Mouse (Mus musculus) ES-E14 (cell line): ENCODE measurements around the gene 2810021J22Rik.

ENCODE experiments used
- CHD2 ChIP-seq: IDR thresholded peaks from 2 replicates; pipeline ENCODE4 v1.6.1; 2014; ENCODE audit warnings: mild to moderate bottlenecking, low read depth, low read length, inconsistent platforms
- HCFC1 ChIP-seq: IDR thresholded peaks from 2 replicates; pipeline ENCODE4 v1.6.1; 2012; ENCODE audit warnings: low read length, inconsistent platforms, borderline replicate concordance; ENCODE audit not compliant: insufficient read depth
- ZNF384 ChIP-seq: IDR thresholded peaks from 2 replicates; pipeline ENCODE4 v1.6.1; 2012; ENCODE audit warnings: low read depth, low read length, inconsistent platforms

DNA sequence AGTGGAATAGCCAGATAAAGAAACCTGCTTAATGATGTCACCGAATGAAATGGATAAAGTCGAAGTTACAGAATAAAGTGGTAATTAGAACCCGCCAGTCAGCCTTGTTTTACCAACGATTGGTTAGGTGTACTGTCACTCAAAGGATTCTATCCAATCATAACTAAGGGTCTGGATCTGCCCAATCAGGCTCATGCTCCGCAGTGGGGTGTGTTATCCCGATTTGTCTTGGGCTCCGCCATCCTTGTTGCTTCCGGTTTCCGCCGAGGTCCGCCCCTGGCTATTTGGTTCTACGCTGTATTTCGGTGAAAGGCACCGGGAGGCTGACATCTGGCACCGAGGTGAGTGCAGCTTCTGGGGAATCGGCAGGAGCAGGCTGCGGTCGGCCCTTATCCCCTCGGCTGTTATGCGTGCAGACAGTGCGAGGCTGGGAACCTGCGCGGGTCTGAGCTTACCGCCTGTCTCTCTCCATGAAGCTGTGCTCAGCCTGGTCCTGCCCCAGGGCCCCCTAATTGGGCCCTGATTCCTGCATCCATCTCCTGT is 20.0 kb upstream of the 2810021J22Rik start, which contains the start of gene Gm12258:
- TF ChIP-seq CHD2 (peak; percentile 96), ZNF384 (no peak), HCFC1 (0 out of 2 replicates have a peak, but pooled peaks have one; percentile 21)
